Mouse (Mus musculus) adrenal gland, adult 8-10 months (tissue): ENCODE results near the gene H2al1a. TPM values are rescaled to one million over a fixed set of nuclear protein-coding genes. Genes with fewer than 3 reads are reported as not detected.

ENCODE experiments used
- DNase-seq: peaks from one replicate; pipeline ENCODE4 v3.0.0; 2022
- total RNA-seq, 4 experiments: library from RNA; stranded (reverse); gene quantifications; 2 replicates each; pipeline ENCODE4 v1.2.4; 2022

The H2al1a gene
- total RNA-seq, 4 experiments from 2014 or later: not detected

- no peak for DNase-seq
Observed at GRCm38 (mm10) chrX:11346756-11347155, 47.7 kb downstream of the H2al1a start.

Other genes starting within 250 kb of the H2al1a start
- not detected for gene H2al1b, start 3.2 kb downstream of the H2al1a start, total RNA-seq
- gene H2al1c, start 6.4 kb downstream of the H2al1a start, total RNA-seq: not detected
- not detected for gene H2al1d, start 9.6 kb downstream of the H2al1a start, total RNA-seq
- not detected for gene H2al1e, start 12.7 kb downstream of the H2al1a start, total RNA-seq
- gene H2al1f, start 15.9 kb downstream of the H2al1a start, total RNA-seq: not detected
- gene H2al1g, start 19.0 kb downstream of the H2al1a start, total RNA-seq: not detected
- gene H2al1h, start 22.2 kb downstream of the H2al1a start, total RNA-seq: not detected
- not detected for gene H2al1i, start 25.4 kb downstream of the H2al1a start, total RNA-seq
- gene H2al1j, start 28.6 kb downstream of the H2al1a start, total RNA-seq: not detected